Mouse (Mus musculus) kidney, embryonic 16.5 days (tissue): ENCODE results near the gene Sclt1. TPM values are rescaled to one million over a fixed set of nuclear protein-coding genes. Genes with fewer than 3 reads are reported as not detected.

Experiments used
- ATAC-seq: fragments of 200-750 bp; cut with Nextera tagmentation; 2 replicates; pipeline ENCODE4 v1.8.0; 2017; ENCODE audit warnings: moderate TSS enrichment; ENCODE audit not compliant: low FRiP score, low TSS enrichment
- H3K27ac ChIP-seq: fragments of 300-500 bp; sonication (generic); 2 replicates; pipeline ENCODE4 v1.5.1; 2014; ENCODE audit warnings: low read length
- H3K27me3 ChIP-seq: fragments of 300-500 bp; sonication (generic); 2 replicates; pipeline ENCODE4 v1.6.1; 2014; ENCODE audit warnings: low read length, control low read depth, mixed read lengths; ENCODE audit not compliant: insufficient read depth
- H3K36me3 ChIP-seq: fragments of 300-500 bp; sonication (generic); 2 replicates; pipeline ENCODE4 v1.6.1; 2014; ENCODE audit warnings: low read length, control low read depth, mixed read lengths; ENCODE audit not compliant: insufficient read depth
- H3K4me1 ChIP-seq: fragments of 300-500 bp; sonication (generic); 2 replicates; pipeline ENCODE4 v1.6.1; 2014; ENCODE audit warnings: low read length, control low read depth, mixed read lengths; ENCODE audit not compliant: insufficient read depth
- H3K4me2 ChIP-seq: fragments of 300-500 bp; sonication (generic); replicated peaks from 2 replicates; pipeline ENCODE4 v1.6.1; 2014; ENCODE audit warnings: low read depth, low read length
- H3K4me3 ChIP-seq: fragments of 300-500 bp; sonication (generic); 2 replicates; pipeline ENCODE4 v1.5.1; 2014; ENCODE audit warnings: mild to moderate bottlenecking, low read length
- H3K9ac ChIP-seq: fragments of 300-500 bp; sonication (generic); replicated peaks from 2 replicates; pipeline ENCODE4 v1.6.1; 2014; ENCODE audit warnings: low read length
- H3K9me3 ChIP-seq: fragments of 300-500 bp; sonication (generic); 2 replicates; pipeline ENCODE4 v1.6.1; 2016; ENCODE audit warnings: low read length, control low read depth
- WGBS: fragments of 180-500 bp; shearing (Covaris S2); extraction: QIAGEN DNeasy Blood & Tissue Kit; methylation state at CpG from one replicate; pipeline ENCODE4 v1.1.7; 2014; 5-methylcytosine and 5-hydroxymethylcytosine counted together
- polyA plus RNA-seq: library from polyadenylated mRNA; unstranded; fragments of >200 nt; fragmentation: Nextera tagmentation; extraction: Ambion mirVana; gene quantifications from 2 replicates; pipeline ENCODE4 v1.2.1, GENCODE M21; 2015

Gene Sclt1
- polyA plus RNA-seq, 1 experiment from 2014 or later, result 18.3 TPM

DNA sequence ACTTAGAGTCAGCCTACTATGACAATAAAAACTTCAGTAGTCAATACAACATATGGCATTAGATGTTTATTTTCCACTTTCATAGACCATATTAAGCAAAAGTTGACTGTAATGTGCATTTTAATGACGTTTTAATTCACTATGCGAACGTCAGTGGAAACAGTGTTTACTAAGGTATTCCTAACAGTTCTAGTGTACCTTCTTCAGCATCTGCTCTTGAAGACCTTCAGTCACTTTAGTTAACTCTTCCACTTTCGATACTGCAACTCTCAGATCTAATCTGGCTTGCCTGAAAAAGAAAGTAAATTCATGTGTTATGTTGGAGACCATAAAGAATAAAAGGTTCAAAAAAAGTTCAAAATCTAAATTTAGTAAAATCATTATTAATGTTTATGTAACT is 60.2 kb downstream of the Sclt1 start:
- no peak overlapping the region for H3K9ac ChIP-seq
- 83% methylated on average over 4 of the region's 4 CpGs for WGBS
- no peak for ATAC-seq
- no peak overlapping the region for H3K4me2 ChIP-seq
- H3K36me3 ChIP-seq, result no peaks in the 10 kb centered on the region
- H3K9me3 ChIP-seq, result no peaks in the 10 kb centered on the region
- no peak overlapping the region for H3K27ac ChIP-seq
- no peak overlapping the region for H3K4me3 ChIP-seq
- H3K27me3 ChIP-seq, result no peaks in the 10 kb centered on the region
- no peaks in the 10 kb centered on the region for H3K4me1 ChIP-seq

DNA sequence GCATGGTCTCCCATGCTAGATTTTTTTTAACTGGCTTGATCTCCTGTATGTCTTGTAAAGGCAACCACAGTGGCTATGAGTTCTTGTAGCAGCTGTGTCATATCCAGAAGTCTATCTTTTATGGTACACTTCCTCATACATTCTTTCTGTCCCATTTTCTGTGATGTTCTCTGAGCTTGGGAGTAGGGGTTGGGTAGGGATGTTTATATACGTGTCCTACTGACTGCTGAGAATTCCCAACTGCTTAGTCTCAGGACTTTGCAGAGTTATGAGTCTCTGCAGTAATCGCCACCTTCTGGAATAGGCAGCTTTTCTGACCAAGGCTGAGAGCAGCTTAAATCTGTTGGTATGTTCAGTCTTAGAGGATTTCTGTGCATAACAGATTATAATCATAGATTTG is 65.7 kb downstream of the Sclt1 start:
- H3K27ac ChIP-seq, result peak overlapping the region; percentile 76
- ATAC-seq, result peak; percentile 92
- H3K4me2 ChIP-seq, result no peak overlapping the region
- no peaks in the 10 kb centered on the region for H3K9me3 ChIP-seq
- no peak overlapping the region for H3K9ac ChIP-seq
- H3K36me3 ChIP-seq, result peaks cover 5% of the 10 kb centered on the region; the same call in 1 of the 2 replicates
- no peak overlapping the region for H3K4me3 ChIP-seq
- H3K27me3 ChIP-seq, result no peaks in the 10 kb centered on the region
- no peaks in the 10 kb centered on the region for H3K4me1 ChIP-seq
- WGBS, result 54% methylated on average over 2 of the region's 2 CpGs

DNA sequence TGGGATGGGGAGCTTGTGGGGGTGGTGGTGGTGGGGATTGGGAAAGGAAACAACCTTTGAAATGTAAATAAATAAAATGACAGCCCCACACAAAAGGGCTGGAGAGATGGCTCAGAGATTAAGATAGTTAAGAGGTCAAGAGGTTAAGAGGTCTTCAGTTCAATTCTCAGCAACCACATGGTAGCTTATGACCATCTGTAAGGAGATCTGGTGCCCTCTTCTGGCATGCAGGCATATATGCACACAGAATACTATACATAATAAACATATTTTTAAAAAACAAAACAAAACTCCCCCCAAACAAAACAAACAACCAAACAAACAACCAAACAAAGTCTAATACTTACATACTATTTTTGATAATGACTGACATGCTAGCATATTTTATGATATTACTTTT is 67.5 kb downstream of the Sclt1 start:
- Histone ChIP-seq H3K27ac (no peak overlapping the region), H3K4me1 (no peaks in the 10 kb centered on the region), H3K9ac (no peak overlapping the region)

DNA sequence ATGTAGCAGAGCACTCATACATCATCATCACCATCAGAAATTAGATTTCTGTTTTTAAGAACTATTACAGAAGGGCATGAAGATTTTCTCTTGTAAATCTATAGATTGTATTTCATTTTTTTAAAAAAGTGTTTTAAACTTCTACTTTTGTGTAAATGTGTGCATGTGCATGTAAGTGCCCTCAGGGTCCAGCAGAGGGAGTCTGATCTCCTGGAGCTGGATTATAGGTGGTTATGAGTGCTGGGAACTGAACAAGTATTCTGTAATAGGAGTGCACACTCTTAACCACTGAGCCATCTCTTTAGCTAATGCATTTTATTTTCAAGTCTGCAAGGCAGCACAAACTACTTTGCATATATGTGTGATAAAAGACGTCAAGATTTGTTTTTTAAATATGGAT is 86.7 kb downstream of the Sclt1 start:
- peaks cover 3% of the 10 kb centered on the region; the same call in 1 of the 2 replicates for H3K9me3 ChIP-seq
- no peak overlapping the region for H3K27ac ChIP-seq
- no peak for ATAC-seq
- 87% methylated on average over 1 of the region's 1 CpGs for WGBS
- no peak overlapping the region for H3K4me3 ChIP-seq
- no peak overlapping the region for H3K4me2 ChIP-seq
- no peaks in the 10 kb centered on the region for H3K27me3 ChIP-seq
- no peaks in the 10 kb centered on the region for H3K4me1 ChIP-seq
- peaks cover 18% of the 10 kb centered on the region; the same call in 1 of the 2 replicates for H3K36me3 ChIP-seq
- H3K9ac ChIP-seq, result no peak overlapping the region

More for the DNA sequence above, 67.5 kb downstream of the Sclt1 start:
- H3K9me3 ChIP-seq, result no peaks in the 10 kb centered on the region
- H3K4me2 ChIP-seq, result no peak overlapping the region
- peaks cover 5% of the 10 kb centered on the region; the same call in 1 of the 2 replicates for H3K36me3 ChIP-seq
- no peak overlapping the region for H3K4me3 ChIP-seq
- no peaks in the 10 kb centered on the region for H3K27me3 ChIP-seq
- ATAC-seq, result no peak

DNA sequence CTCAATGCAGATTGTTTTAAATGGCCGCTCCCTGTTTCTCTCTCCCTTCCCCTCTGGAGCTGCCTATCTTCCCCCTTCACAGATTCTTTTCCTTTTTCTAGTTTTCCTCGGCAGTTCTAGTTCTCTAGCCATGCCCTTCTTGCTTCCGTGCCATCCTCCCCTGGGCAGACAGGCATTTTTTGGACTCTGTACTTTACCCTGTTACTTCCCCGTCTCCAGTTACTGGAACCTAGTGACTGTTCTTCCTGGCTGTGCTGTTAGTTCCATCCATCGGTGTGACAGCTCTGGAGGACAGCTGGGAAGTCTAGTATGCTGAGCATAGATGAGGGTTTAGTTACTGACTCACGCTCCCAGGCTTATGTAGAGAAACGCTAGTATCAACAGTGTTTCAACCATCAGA is 121.3 kb downstream of the Sclt1 start:
- Histone ChIP-seq H3K27me3 (no peaks in the 10 kb centered on the region), H3K27ac (no peak overlapping the region), H3K36me3 (no peaks in the 10 kb centered on the region), H3K4me2 (no peak overlapping the region), H3K4me1 (no peaks in the 10 kb centered on the region), H3K9ac (no peak overlapping the region), H3K4me3 (no peak overlapping the region), H3K9me3 (no peaks in the 10 kb centered on the region)
- WGBS, result 87% methylated on average over 7 of the region's 7 CpGs
- ATAC-seq, result no peak

DNA sequence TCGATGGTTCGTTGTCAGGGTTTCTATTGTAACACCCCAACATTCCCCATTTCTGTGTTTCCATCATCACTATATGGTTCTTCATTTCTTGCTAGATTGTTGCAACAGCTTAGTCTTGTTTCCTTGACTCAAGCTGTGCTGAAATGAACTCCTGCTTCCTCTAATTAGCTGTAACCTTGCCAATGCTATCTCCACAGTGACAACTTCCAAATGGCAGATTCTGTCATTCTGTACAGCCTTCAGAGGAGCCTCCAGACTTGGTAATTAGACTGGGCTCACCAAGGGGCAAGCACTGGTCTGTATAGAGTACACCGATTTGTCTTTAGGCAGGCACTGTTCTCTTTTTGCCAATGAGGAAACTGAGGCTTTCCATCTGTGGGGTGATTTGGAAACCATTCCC is 123.8 kb downstream of the Sclt1 start:
- Histone ChIP-seq H3K9me3 (no peaks in the 10 kb centered on the region), H3K27ac (no peak overlapping the region), H3K4me1 (no peaks in the 10 kb centered on the region), H3K4me3 (no peak overlapping the region), H3K4me2 (no peak overlapping the region), H3K27me3 (no peaks in the 10 kb centered on the region), H3K36me3 (peaks cover 12% of the 10 kb centered on the region), H3K9ac (no peak overlapping the region)
- WGBS, result 80% methylated on average over 3 of the region's 3 CpGs
- peak; percentile 61; the same call in 1 of the 2 replicates for ATAC-seq

DNA sequence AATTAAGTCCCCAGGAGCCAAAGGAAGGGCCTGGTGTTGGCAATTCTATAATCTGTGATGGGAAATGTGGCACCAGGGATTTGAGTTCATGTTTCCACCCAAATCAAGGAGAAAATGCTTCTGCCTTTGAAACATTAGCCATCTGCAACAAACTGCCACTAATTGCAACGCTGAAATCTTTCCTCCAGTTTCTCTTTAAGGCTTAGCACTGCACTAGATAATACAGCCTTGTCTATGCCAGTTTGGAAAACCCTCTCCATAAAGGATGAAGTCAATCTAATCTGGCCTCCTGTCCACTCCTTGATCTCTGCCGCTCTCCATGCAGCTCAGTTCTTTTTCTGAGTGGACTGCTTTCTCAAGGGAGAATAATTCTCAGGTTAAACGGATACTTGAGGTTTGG is 124.3 kb downstream of the Sclt1 start:
- ATAC-seq, result no peak
- 80% methylated on average over 3 of the region's 3 CpGs for WGBS
- H3K27ac ChIP-seq, result 0 out of 2 replicates have a peak overlapping the region, but pooled peaks have one; percentile 2

DNA sequence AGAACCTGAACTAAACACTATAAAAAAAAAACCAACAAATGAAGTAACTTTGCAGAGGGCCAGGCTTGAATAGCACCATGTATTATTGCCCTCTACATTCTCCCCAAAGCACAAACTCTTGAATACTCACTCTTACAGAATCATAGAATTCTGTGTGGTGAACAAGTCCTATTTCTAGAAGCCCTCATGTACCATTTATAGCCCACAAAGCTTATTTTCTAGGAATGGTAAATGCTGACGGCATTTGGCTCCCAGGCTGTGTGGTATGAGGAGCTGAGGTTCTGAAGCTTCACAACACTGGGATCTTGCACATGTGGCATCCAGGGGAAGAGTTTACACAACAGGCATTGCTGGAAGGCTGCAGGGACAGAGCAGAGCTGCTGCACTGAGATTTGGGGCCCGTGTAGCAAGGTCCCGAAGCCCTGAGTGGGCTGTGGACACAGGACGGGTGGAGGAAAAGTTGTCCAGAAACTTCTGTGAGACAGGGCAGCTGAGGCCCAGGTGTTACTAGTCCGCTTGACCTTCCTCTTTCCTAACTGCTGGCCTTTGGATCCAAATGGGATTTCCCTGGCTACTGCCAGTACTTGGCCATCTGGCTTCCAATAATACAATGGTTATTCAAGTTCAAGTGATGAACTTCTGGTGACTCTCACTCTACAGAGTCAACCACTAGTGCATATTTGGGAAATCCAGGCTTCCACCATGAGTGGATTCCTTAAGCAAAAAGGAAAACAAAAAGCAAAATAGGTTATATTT is 127.9 kb downstream of the Sclt1 start:
- H3K4me3 ChIP-seq, result no peak overlapping the region
- H3K4me2 ChIP-seq, result no peak overlapping the region
- peaks cover 45% of the 10 kb centered on the region for H3K36me3 ChIP-seq
- no peak overlapping the region for H3K9ac ChIP-seq
- no peaks in the 10 kb centered on the region for H3K4me1 ChIP-seq
- ATAC-seq, result no peak
- H3K9me3 ChIP-seq, result no peaks in the 10 kb centered on the region
- 88% methylated on average over 5 of the region's 5 CpGs for WGBS
- no peaks in the 10 kb centered on the region for H3K27me3 ChIP-seq
- H3K27ac ChIP-seq, result no peak overlapping the region

More for the DNA sequence above, 124.3 kb downstream of the Sclt1 start:
- H3K9me3 ChIP-seq, result no peaks in the 10 kb centered on the region
- peaks cover 17% of the 10 kb centered on the region for H3K36me3 ChIP-seq
- no peak overlapping the region for H3K9ac ChIP-seq
- H3K4me1 ChIP-seq, result no peaks in the 10 kb centered on the region
- H3K4me3 ChIP-seq, result no peak overlapping the region
- no peaks in the 10 kb centered on the region for H3K27me3 ChIP-seq
- no peak overlapping the region for H3K4me2 ChIP-seq

DNA sequence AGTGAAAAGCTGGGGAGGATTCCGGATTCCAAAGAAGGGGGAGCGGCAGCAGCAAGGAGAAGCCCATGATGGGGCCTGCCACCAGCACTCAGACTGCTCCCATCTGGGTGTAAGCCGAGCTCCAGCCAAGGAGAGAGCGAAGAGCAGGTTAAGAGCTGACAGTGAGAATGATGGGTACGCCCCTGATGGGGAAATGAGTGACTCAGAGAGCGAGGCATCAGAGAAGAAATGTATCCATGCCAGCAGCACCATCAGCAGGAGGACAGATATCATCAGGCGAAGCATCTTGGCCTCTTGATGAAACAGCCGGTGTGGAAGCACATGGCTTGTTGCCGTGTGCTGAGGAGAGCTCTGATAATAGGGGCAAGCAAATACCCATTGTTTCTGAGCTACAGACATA is 128.6 kb downstream of the Sclt1 start:
- Histone ChIP-seq H3K27ac (no peak overlapping the region), H3K27me3 (no peaks in the 10 kb centered on the region), H3K9ac (no peak overlapping the region), H3K4me2 (no peak overlapping the region), H3K4me1 (no peaks in the 10 kb centered on the region), H3K4me3 (no peak overlapping the region), H3K36me3 (peaks cover 45% of the 10 kb centered on the region), H3K9me3 (no peaks in the 10 kb centered on the region)
- ATAC-seq, result no peak
- 89% methylated on average over 9 of the region's 9 CpGs for WGBS

DNA sequence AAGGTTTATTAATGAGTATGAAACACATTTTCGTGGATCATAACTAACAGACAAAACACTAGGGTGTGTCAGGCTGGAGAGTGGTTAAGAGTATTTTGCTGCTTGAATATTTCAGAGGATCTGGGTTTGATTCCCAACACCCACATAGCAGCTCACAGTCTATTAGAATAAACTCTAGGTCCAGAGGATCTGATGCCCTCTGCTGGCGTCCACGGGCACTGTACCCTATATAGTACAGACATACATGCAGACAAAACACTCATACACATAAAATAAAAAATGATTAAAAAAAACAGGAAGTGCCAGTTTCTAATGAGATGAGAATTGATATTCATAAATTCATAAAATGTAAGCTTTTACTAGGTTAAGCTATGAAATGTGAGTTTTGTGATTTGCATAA is 130.1 kb downstream of the Sclt1 start:
- no peak overlapping the region for H3K4me3 ChIP-seq
- ATAC-seq, result no peak
- H3K4me1 ChIP-seq, result no peaks in the 10 kb centered on the region
- H3K27ac ChIP-seq, result no peak overlapping the region
- H3K9ac ChIP-seq, result no peak overlapping the region
- H3K27me3 ChIP-seq, result no peaks in the 10 kb centered on the region
- H3K36me3 ChIP-seq, result peaks cover 45% of the 10 kb centered on the region
- 93% methylated on average over 3 of the region's 3 CpGs for WGBS
- H3K9me3 ChIP-seq, result no peaks in the 10 kb centered on the region
- no peak overlapping the region for H3K4me2 ChIP-seq
